Mouse (Mus musculus) liver, embryonic 14.5 days (tissue): Measurements from ENCODE around the gene Dohh. TPM values are rescaled to one million over a fixed set of nuclear protein-coding genes. Genes with fewer than 3 reads are reported as not detected.

Source experiments
- ATAC-seq: fragments of 200-750 bp; cut with Nextera tagmentation; 2 replicates; pipeline ENCODE4 v1.8.0; 2017; ENCODE audit warnings: moderate number of reproducible peaks, mild to moderate bottlenecking, moderate library complexity; ENCODE audit not compliant: insufficient read depth
- DNase-seq, 3 experiments: peaks; one replicate each; pipeline ENCODE4 v3.0.0-alpha.2; 2012 to 2013; ENCODE audit warnings: low read depth in 3 of 3, low spot score in 3 of 3
- H3K27ac ChIP-seq: fragments of 300-500 bp; sonication (generic); 2 replicates; pipeline ENCODE4 v1.5.1; 2014; ENCODE audit warnings: moderate library complexity, mild to moderate bottlenecking, control low read depth, inconsistent platforms
- H3K27me3 ChIP-seq: fragments of 300-500 bp; sonication (generic); 2 replicates; pipeline ENCODE4 v1.6.1; 2014; ENCODE audit warnings: mild to moderate bottlenecking, low read length, moderate library complexity; ENCODE audit not compliant: control insufficient read depth, insufficient read depth
- H3K36me3 ChIP-seq: fragments of 300-500 bp; sonication (generic); replicated peaks from 2 replicates; pipeline ENCODE4 v1.6.1; 2014; ENCODE audit warnings: low read depth; ENCODE audit not compliant: control insufficient read depth, insufficient read depth
- H3K4me1 ChIP-seq, 2 experiments: fragments of 200-500 bp in 1 of 2; fragments of 300-500 bp in 1 of 2; sonication (generic) in 1 of 2; replicated peaks; 2 replicates each; pipeline ENCODE4 v1.6.1; 2012 to 2014; ENCODE audit warnings: antibody characterized with exemption in 1 of 2, inconsistent platforms in 1 of 2, low read length in 1 of 2; ENCODE audit not compliant: control insufficient read depth in 2 of 2, insufficient read depth in 2 of 2
- H3K4me2 ChIP-seq: fragments of 300-500 bp; sonication (generic); 2 replicates; pipeline ENCODE4 v1.6.1; 2014; ENCODE audit warnings: low read depth, mild to moderate bottlenecking, control low read depth, moderate library complexity
- H3K4me3 ChIP-seq, 2 experiments: fragments of 200-500 bp in 1 of 2; fragments of 300-500 bp in 1 of 2; sonication (generic) in 1 of 2; 2 replicates each; pipeline ENCODE4 v1.5.1; 2012 to 2014; ENCODE audit warnings: low read depth in 2 of 2, low read length in 2 of 2, mild to moderate bottlenecking in 2 of 2, control low read depth in 1 of 2, inconsistent platforms in 1 of 2, moderate library complexity in 1 of 2; ENCODE audit not compliant: insufficient read depth in 1 of 2
- H3K9ac ChIP-seq: fragments of 300-500 bp; sonication (generic); replicated peaks from 2 replicates; pipeline ENCODE4 v1.6.1; 2014; ENCODE audit warnings: mild to moderate bottlenecking, control low read depth, moderate library complexity
- H3K9me3 ChIP-seq: fragments of 300-500 bp; sonication (generic); 2 replicates; pipeline ENCODE4 v1.6.1; 2016; ENCODE audit warnings: low read length, mixed read lengths; ENCODE audit not compliant: control insufficient read depth
- CTCF ChIP-seq: IDR thresholded peaks from 2 replicates; pipeline ENCODE4 v1.5.1; 2016; ENCODE audit warnings: antibody characterized with exemption, low read depth, control low read depth
- EP300 ChIP-seq: IDR thresholded peaks from 2 replicates; pipeline ENCODE4 v1.6.1; 2016; ENCODE audit warnings: antibody characterized with exemption, low read depth
- WGBS: fragments of 180-500 bp; shearing (Covaris S2); extraction: QIAGEN DNeasy Blood & Tissue Kit; methylation state at CpG from one replicate; pipeline ENCODE4 v1.1.7; 2014; ENCODE audit not compliant: insufficient replicate concordance; 5-methylcytosine and 5-hydroxymethylcytosine counted together
- polyA plus RNA-seq, 2 experiments: library from polyadenylated mRNA; depleted of rRNA in 1 of 2; stranded (reverse) in 1 of 2; unstranded in 1 of 2; fragments of >200 nt; fragmentation: Nextera tagmentation in 1 of 2; extraction: Ambion mirVana in 1 of 2; gene quantifications; 2 replicates each; pipeline versions ENCODE4 v1.2.1 to v1.2.3; 2012 to 2014

Gene Dohh
- polyA plus RNA-seq, 2 experiments, result 29.8 to 35.0 TPM

GRCm38 (mm10) chr10:81404082-81404481 is 19.9 kb downstream of the Dohh start:
- no peak overlapping the region for H3K4me2 ChIP-seq
- H3K9me3 ChIP-seq, result no peaks in the 10 kb centered on the region
- no peak overlapping the region for H3K9ac ChIP-seq
- H3K4me1 ChIP-seq, result peaks cover 7 to 19% of the 10 kb centered on the region in 2 experiments; a peak in 3 of 4 replicates
- no peak overlapping the region for H3K27ac ChIP-seq
- peaks cover 31% of the 10 kb centered on the region for H3K27me3 ChIP-seq
- WGBS, result 27% methylated on average over 9 of the region's 9 CpGs
- ATAC-seq (no peak), DNase-seq (no peak)
- TF ChIP-seq CTCF (no peak), EP300 (no peak)
- H3K36me3 ChIP-seq, result no peaks in the 10 kb centered on the region; the same call in 1 of the 2 replicates
- no peak overlapping the region for H3K4me3 ChIP-seq

- Histone ChIP-seq H3K36me3 (no peaks in the 10 kb centered on the region; the same call in 1 of the 2 replicates), H3K9ac (no peak overlapping the region), H3K4me2 (no peak overlapping the region), H3K9me3 (no peaks in the 10 kb centered on the region), H3K4me3 (no peak overlapping the region), H3K27me3 (peaks cover 31% of the 10 kb centered on the region), H3K4me1 (peaks cover 7 to 19% of the 10 kb centered on the region in 2 experiments; a peak in 3 of 4 replicates), H3K27ac (no peak overlapping the region)
- TF ChIP-seq CTCF, result no peak
- no peak for TF ChIP-seq EP300
- no peak for ATAC-seq
- DNase-seq, result no peak
- WGBS, result 23% methylated on average over 18 of the region's 18 CpGs
Measured at GRCm38 (mm10) chr10:81404720-81405119, 20.5 kb downstream of the Dohh start.

GRCm38 (mm10) chr10:81405588-81406201 is 21.5 kb downstream of the Dohh start:
- Histone ChIP-seq H3K9ac (no peak overlapping the region), H3K27me3 (peaks cover 31% of the 10 kb centered on the region), H3K36me3 (no peaks in the 10 kb centered on the region), H3K4me1 (peaks cover 7 to 20% of the 10 kb centered on the region in 2 experiments; a peak in 3 of 4 replicates), H3K27ac (no peak overlapping the region), H3K4me2 (no peak overlapping the region), H3K4me3 (no peak overlapping the region), H3K9me3 (no peaks in the 10 kb centered on the region)
- ATAC-seq, result no peak
- WGBS, result 34% methylated on average over 13 of the region's 13 CpGs
- peak in 1 of 3 experiments; percentile 44 for DNase-seq
- no peak for TF ChIP-seq EP300
- peak; percentile 92 for TF ChIP-seq CTCF

GRCm38 (mm10) chr10:81406504-81407440 is 22.5 kb downstream of the Dohh start:
- DNase-seq (no peak), ATAC-seq (no peak)
- Histone ChIP-seq H3K9ac (no peak overlapping the region), H3K27me3 (peaks cover 31% of the 10 kb centered on the region), H3K9me3 (no peaks in the 10 kb centered on the region), H3K4me1 (peaks cover 3 to 15% of the 10 kb centered on the region in 2 experiments; a peak in 3 of 4 replicates), H3K4me2 (peak overlapping the region; percentile 44), H3K4me3 (peak overlapping the region in 1 of 2 experiments; percentile 8; a peak in 1 of 4 replicates), H3K27ac (no peak overlapping the region), H3K36me3 (no peaks in the 10 kb centered on the region)
- WGBS, result 15% methylated on average over 24 of the region's 24 CpGs
- TF ChIP-seq CTCF (no peak), EP300 (no peak)
